Mouse (Mus musculus): ENCODE results near the gene Rfx4.

DNA sequence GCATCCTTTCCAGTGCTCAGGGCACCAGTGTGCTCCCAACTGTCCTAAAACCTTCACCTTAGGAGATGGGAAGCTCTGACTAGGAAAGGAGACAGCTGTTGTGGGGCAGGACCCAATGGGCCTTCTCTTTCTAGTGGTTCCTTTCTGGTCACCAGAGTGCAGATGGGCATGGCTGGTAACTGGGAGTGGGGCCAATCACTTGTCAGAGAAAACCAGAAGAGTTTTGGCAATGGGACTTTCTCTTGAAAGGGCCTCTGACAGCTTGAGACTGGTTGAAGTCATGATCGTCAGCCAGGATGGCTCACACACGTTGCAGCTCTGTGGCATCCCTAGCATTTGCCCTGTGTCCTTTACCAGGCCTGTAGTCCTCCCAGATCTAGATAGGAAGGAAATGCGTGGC, 152.1 kb downstream of the Rfx4 start:
- no peak for TF ChIP-seq CTCF (IDR thresholded peaks at IDR 0.05; ENCODE audit: low read depth, low read length)
- no peak for TF ChIP-seq POLR2A (IDR thresholded peaks at IDR 0.05; ENCODE audit: extremely low read depth, insufficient read depth, low read length)

All from liver, adult 2 months (tissue).